Mouse (Mus musculus): ENCODE data around the gene Daam1.

Daam1 gene

GRCm38 (mm10) chr12:71830607-71831257 lies at the start of gene Daam1:
Gene Daam1, plus strand, starts transcription at chr12:71831078.
- in situ Hi-C loops (cut with MboI; ENCODE audit: unreplicated experiment in 2 of 2), result no loop called here

- in situ Hi-C loops (cut with MboI; ENCODE audit: unreplicated experiment in 2 of 2), result no loop called here
These were observed 49.7 kb upstream of the Daam1 start for GRCm38 (mm10) chr12:71781220-71781619.

DNA sequence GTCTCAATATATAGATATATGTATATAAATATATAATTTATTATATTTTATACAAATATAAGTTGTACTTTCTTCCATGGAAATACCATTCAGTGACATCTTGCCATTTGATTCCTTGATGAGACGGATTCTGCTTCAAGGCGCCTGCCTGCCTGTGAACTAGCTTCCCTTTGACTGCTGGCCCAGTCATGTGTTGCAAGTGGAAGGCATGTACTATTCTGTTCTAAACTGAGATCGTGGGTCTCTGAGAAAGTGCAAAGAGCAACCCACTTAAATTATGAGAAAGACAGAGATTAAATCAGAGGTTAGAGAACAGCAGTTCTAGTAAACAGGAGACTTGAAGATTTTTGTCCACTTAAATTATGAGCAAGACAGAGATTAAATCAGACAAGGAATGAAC lies 46.9 kb upstream of the Daam1 start:
- in situ Hi-C loops (cut with MboI; ENCODE audit: unreplicated experiment in 2 of 2), result no loop called here

GRCm38 (mm10) chr12:71784666-71785255 lies 46.1 kb upstream of the Daam1 start:
- in situ Hi-C loops (cut with MboI; ENCODE audit: unreplicated experiment in 2 of 2), result no loop called here

GRCm38 (mm10) chr12:71786521-71786920 lies 44.4 kb upstream of the Daam1 start:
- in situ Hi-C loops (cut with MboI; ENCODE audit: unreplicated experiment in 2 of 2), result no loop called here

DNA sequence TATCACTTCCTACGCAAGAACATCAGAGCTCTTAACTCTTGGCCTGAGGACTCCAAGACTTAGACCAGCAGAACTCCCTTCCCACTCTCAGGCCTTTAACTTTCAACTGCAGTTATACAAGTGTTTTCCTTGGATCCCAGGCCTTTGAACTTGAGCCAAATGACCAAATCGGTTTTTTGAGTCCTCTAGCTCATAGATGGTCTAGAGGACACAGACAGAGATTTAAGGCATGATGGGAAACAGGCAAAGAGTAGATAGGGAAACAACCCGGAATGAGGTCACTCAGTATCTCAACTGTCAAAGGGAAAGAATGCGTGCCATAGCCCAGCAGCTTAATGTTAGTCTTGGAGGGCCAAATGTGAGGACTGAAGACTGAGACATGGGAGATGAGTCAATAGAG lies 42.1 kb upstream of the Daam1 start:
- in situ Hi-C loops (cut with MboI; ENCODE audit: unreplicated experiment in 2 of 2), result no loop called here

DNA sequence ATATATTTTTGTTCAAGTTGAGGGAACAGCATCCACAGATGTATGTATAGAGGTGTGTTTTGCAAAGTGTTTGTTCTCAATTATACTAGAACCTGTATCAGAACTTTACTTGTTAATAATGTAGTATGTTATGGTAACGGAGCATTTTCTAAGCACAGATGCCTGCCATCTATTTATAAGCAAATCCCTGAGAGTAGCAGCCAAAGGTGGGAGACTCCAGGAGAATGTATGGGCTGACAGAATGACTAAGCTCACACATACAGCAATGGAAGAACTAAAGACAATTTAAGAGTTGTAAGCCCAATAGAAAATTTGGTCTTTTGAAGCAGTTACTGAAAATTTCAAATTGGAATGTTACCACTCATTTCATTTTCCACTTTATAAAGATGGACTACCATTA lies 40.3 kb upstream of the Daam1 start:
- in situ Hi-C loops (cut with MboI; ENCODE audit: unreplicated experiment in 2 of 2), result no loop called here

GRCm38 (mm10) chr12:71793114-71793513 lies 37.8 kb upstream of the Daam1 start:
- in situ Hi-C loops (cut with MboI; ENCODE audit: unreplicated experiment in 2 of 2), result no loop called here

- in situ Hi-C loops (cut with MboI; ENCODE audit: unreplicated experiment in 2 of 2), result no loop called here
These were observed 35.3 kb upstream of the Daam1 start for GRCm38 (mm10) chr12:71795626-71796025.

- in situ Hi-C loops (cut with MboI; ENCODE audit: unreplicated experiment in 2 of 2), result no loop called here
These were observed 34.4 kb upstream of the Daam1 start for GRCm38 (mm10) chr12:71796517-71796916.

DNA sequence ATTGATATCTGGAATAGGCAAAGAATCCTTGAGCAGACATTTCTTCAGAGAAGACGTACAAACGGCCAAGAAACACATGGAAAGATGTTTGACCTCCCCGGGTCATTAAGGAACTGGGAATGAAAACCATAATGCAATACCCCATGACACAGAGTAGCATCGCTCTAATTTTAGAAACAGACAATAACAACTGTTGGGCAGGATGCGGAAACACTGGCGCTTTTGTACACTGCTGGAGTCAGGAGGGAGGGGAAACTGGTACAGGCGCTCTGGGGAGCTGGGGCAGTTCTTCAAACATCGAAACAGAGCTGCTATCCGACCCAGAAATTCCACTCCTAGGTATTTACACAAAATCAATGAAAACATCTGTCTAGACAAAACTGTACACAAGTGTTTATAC lies 23.6 kb upstream of the Daam1 start:
- in situ Hi-C loops (cut with MboI; ENCODE audit: unreplicated experiment in 2 of 2), result no loop called here

DNA sequence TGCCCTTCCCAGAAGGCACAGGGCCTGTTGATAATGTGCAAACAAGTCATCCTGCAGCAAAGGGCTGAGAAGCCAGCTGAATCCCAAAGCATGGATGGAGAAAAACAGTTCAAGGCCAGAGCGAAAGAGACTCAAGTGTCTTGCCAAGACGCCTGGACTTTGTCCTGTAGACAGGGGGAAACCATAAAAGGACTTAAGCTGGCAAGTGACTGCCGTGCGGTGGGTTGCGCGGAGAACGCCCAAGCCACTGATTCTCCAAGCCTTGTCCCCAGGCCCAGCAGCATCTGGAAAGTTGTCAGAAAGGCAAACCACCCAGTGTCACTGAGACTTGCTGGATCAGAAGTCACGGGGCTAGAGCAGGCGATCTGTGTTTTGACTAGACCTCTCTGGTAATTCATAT lies 22.2 kb upstream of the Daam1 start:
- in situ Hi-C loops (cut with MboI; ENCODE audit: unreplicated experiment in 2 of 2), result no loop called here

DNA sequence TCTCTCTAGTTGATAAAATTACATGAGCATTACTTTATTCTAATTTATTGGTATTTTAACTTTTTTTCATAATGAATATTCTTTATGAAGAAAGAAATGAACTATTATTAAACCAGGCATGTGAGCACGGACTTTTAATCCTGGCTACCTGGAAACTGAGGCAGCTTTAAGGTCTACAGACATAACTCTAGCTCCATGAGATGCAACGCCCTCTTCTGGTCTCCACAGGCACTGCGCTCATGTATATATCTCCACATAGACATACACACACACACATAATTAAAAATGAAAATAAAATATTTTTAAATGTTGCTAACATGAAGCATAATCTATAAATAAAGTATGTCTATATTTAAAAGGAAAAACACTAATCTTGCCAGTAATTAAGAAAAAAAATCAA lies 21.3 kb upstream of the Daam1 start:
- in situ Hi-C loops (cut with MboI; ENCODE audit: unreplicated experiment in 2 of 2), result no loop called here

GRCm38 (mm10) chr12:71812567-71812966 lies 18.3 kb upstream of the Daam1 start:
- in situ Hi-C loops (cut with MboI; ENCODE audit: unreplicated experiment in 2 of 2), result no loop called here

GRCm38 (mm10) chr12:71813251-71813650 lies 17.6 kb upstream of the Daam1 start:
- in situ Hi-C loops (cut with MboI; ENCODE audit: unreplicated experiment in 2 of 2), result no loop called here

DNA sequence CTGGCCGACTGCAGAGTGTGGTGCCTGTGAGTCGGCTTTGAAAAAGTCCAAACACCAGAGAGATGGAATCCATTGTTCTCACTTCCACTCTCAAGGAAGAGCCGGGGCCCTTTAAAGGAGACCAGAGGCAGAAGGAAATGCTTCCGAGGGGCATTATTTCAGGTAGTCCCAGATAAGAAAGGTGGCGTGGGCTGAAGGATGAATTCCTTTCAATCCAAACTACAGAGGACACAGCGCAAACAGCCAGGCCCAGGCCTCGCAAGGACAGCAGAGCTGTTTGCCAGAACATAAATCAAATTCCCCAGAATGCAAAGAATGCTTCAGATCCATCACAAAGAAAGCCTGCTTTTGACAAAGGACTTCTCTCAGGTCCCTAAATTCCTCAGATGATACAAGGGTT lies 17.1 kb upstream of the Daam1 start:
- in situ Hi-C loops (cut with MboI; ENCODE audit: unreplicated experiment in 2 of 2), result no loop called here

- in situ Hi-C loops (cut with MboI; ENCODE audit: unreplicated experiment in 2 of 2), result no loop called here
These were observed 10.8 kb upstream of the Daam1 start for GRCm38 (mm10) chr12:71820094-71820493.

DNA sequence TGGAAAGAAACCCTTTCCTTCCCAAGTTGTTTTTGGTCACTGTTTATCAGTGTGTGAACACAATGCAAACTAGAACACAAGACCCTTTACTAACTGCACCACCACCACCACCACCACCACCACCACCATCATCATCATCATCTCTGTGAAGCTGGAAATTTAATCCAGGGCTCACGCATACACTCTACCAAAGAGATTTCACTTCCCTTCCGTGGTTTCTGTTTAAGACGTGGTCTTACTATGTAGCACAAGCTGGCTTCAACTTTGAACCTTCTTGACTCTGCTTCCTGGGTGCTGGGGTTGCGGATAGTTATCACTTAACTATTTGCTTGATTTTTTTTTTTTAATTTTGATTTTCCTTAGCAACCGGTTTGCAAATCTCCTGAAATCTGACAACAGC lies 9.6 kb upstream of the Daam1 start:
- in situ Hi-C loops (cut with MboI; ENCODE audit: unreplicated experiment in 2 of 2), result no loop called here

- in situ Hi-C loops (cut with MboI; ENCODE audit: unreplicated experiment in 2 of 2), result no loop called here
These were observed 9.1 kb upstream of the Daam1 start for GRCm38 (mm10) chr12:71821743-71822142.

GRCm38 (mm10) chr12:71824927-71825326 lies 6.0 kb upstream of the Daam1 start:
- in situ Hi-C loops (cut with MboI; ENCODE audit: unreplicated experiment in 2 of 2), result no loop called here

GRCm38 (mm10) chr12:71830139-71830538 lies 739 bp upstream of the Daam1 start:
- in situ Hi-C loops (cut with MboI; ENCODE audit: unreplicated experiment in 2 of 2), result no loop called here

DNA sequence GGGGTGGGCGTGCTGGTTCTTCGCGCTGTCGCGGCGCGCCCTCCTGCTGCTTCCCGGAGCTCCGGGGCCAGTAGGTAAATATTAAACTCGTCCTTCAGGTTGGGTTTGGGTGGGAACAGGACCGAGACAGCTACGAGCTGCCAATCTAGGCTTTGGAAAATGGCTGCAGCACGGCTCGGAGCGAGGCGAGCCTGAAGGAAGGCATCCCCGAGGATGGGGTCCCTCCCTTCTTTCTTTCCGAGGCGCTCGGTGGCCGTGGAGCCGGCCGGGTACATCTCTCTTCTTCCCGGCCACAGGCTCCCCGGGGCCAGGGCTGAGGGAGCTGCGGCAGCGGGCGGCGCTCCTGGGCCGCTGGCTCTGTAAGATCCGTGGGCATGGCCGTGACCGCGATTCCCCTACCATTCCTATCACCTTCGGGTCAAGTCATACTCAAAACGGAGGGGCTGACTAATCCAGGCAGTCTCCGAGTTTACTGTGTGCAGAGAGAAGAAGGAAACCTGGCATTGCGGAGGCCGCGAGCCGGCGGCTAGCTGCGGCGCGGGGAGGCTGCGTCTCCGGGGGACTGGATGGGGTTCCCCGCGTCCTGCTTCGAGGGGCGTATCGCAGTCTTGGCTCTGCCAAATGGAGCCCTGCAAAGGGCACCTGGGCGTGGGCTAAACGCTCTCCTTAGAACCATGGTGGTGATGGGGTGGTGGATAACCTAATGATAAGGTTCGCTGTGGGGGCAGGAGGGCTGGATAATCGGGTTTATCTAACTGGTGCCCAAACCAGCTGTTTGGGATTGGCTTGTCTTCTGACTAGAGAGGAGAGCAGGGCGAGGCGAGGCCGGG lies 595 bp downstream of the Daam1 start:
- in situ Hi-C loops (cut with MboI; ENCODE audit: unreplicated experiment in 2 of 2), result no loop called here
